Mouse (Mus musculus) hematopoietic multipotent progenitor cell, adult 10-12 weeks (in vitro differentiated cells): ENCODE data around the gene Gm21312. TPM values are rescaled to one million over a fixed set of nuclear protein-coding genes. Genes with fewer than 3 reads are reported as not detected.

Source experiments
- polyA plus RNA-seq: library from polyadenylated mRNA; stranded (reverse); fragments of >175 nt; gene quantifications from 2 replicates; pipeline ENCODE4 v1.2.3, GENCODE M21; 2012; ENCODE audit warnings: low replicate concordance

Gm21312 gene
- polyA plus RNA-seq, result not detected in 2 replicates

GRCm38 (mm10) chr10:104176724-104177123 lies at the start of gene Gm21312:
TSS of gene Gm21312 (plus strand) at chr10:104177024.

GRCm38 (mm10) chr10:104142687-104143086 lies 34.1 kb upstream of the Gm21312 start, which contains the start of gene Gm21293:
TSS of gene Gm21293 (plus strand) at chr10:104142987.

GRCm38 (mm10) chr10:104151197-104151596 lies 25.6 kb upstream of the Gm21312 start, which contains the start of gene Gm6763:
TSS of gene Gm6763 (plus strand) at chr10:104151497.

GRCm38 (mm10) chr10:104159706-104160105 lies 17.1 kb upstream of the Gm21312 start, which contains the start of gene Gm8764:
TSS of gene Gm8764 (plus strand) at chr10:104160006.

GRCm38 (mm10) chr10:104168215-104168614 lies 8.6 kb upstream of the Gm21312 start, which contains the start of gene Gm21304:
TSS of gene Gm21304 (plus strand) at chr10:104168515.

GRCm38 (mm10) chr10:104185233-104185632 lies 8.4 kb downstream of the Gm21312 start, which contains the start of gene Gm20765:
TSS of gene Gm20765 (plus strand) at chr10:104185533.

GRCm38 (mm10) chr10:104193742-104194141 lies 16.9 kb downstream of the Gm21312 start, which contains the start of gene Gm4340:
TSS of gene Gm4340 (plus strand) at chr10:104194042.

Other genes starting within 250 kb of the Gm21312 start
- not detected in 2 replicates for gene Gm21293, start 34.0 kb upstream of the Gm21312 start, polyA plus RNA-seq
- gene Gm6763, start 25.5 kb upstream of the Gm21312 start, polyA plus RNA-seq, result not detected in 2 replicates
- not detected in 2 replicates for gene Gm8764, start 17.0 kb upstream of the Gm21312 start, polyA plus RNA-seq
- gene Gm21304, start 8.5 kb upstream of the Gm21312 start, polyA plus RNA-seq, result not detected in 2 replicates
- not detected in 2 replicates for gene Gm20765, start 8.5 kb downstream of the Gm21312 start, polyA plus RNA-seq
- not detected in 2 replicates for gene Gm4340, start 17.0 kb downstream of the Gm21312 start, polyA plus RNA-seq